Mouse (Mus musculus) cerebellum, postnatal 4 days (tissue): ENCODE measurements at regions not wholly inside any gene's neighbourhood (a gene's known extent, or its start where the extent isn't known, plus 50 kb on each side); places are given as distances from the start of the nearest gene placed in this dataset.
A peak's percentile ranks its signal among the peaks of the same experiment; 100 is the strongest.

Source experiments
- DNase-seq, 2 experiments: peaks; one replicate each; pipeline ENCODE4 v3.0.0; 2022; ENCODE audit warnings: low spot score in 2 of 2, mixed read lengths in 1 of 2

- no peak for DNase-seq
Measured at GRCm38 (mm10) chr14:98937933-98938332, 56.2 kb downstream of the Rpl36a-ps1 start.

GRCm38 (mm10) chr14:98937373-98937772, 56.7 kb downstream of the Rpl36a-ps1 start:
- no peak for DNase-seq

- DNase-seq: no peak
Measured at GRCm38 (mm10) chr14:98933371-98933916, 60.7 kb downstream of the Rpl36a-ps1 start.

- no peak for DNase-seq
Measured at GRCm38 (mm10) chr14:98929276-98929675, 64.8 kb downstream of the Rpl36a-ps1 start.

- no peak for DNase-seq
Measured at GRCm38 (mm10) chr14:98908234-98908633, 85.9 kb downstream of the Rpl36a-ps1 start.

- peak in 1 of 2 experiments; percentile 46 for DNase-seq
Measured at GRCm38 (mm10) chr14:98898876-98899275, 95.2 kb downstream of the Rpl36a-ps1 start.

GRCm38 (mm10) chr14:98897390-98897789, 96.7 kb downstream of the Rpl36a-ps1 start:
- no peak for DNase-seq

- DNase-seq: no peak
Measured at GRCm38 (mm10) chr14:98895933-98896332, 98.2 kb downstream of the Rpl36a-ps1 start.

GRCm38 (mm10) chr14:98892670-98893069, 101.4 kb downstream of the Rpl36a-ps1 start:
- DNase-seq: no peak

- DNase-seq: no peak
Measured at GRCm38 (mm10) chr14:98891252-98891947, 102.7 kb downstream of the Rpl36a-ps1 start.

- no peak for DNase-seq
Measured at GRCm38 (mm10) chr14:98887588-98887987, 106.5 kb downstream of the Rpl36a-ps1 start.

GRCm38 (mm10) chr14:98886982-98887381, 107.1 kb downstream of the Rpl36a-ps1 start:
- no peak for DNase-seq

- no peak for DNase-seq
Measured at GRCm38 (mm10) chr14:98882586-98882985, 111.5 kb downstream of the Rpl36a-ps1 start.

- DNase-seq: no peak
Measured at GRCm38 (mm10) chr14:98877956-98878355, 116.2 kb downstream of the Rpl36a-ps1 start.

GRCm38 (mm10) chr14:98873446-98873845, 120.7 kb downstream of the Rpl36a-ps1 start:
- no peak for DNase-seq

GRCm38 (mm10) chr14:98869888-98870287, 124.2 kb downstream of the Rpl36a-ps1 start:
- DNase-seq: no peak

- DNase-seq: no peak
Measured at GRCm38 (mm10) chr14:98866880-98867279, 127.2 kb downstream of the Rpl36a-ps1 start.

GRCm38 (mm10) chr14:98864001-98864400, 130.1 kb downstream of the Rpl36a-ps1 start:
- DNase-seq: no peak

- no peak for DNase-seq
Measured at GRCm38 (mm10) chr14:98863598-98863997, 130.5 kb downstream of the Rpl36a-ps1 start.

GRCm38 (mm10) chr14:98862095-98862735, 131.9 kb downstream of the Rpl36a-ps1 start:
- DNase-seq: peak in 1 of 2 experiments; percentile 16

GRCm38 (mm10) chr14:98858801-98859200, 135.3 kb downstream of the Rpl36a-ps1 start:
- no peak for DNase-seq

- DNase-seq: no peak
Measured at GRCm38 (mm10) chr14:98848500-98848899, 145.6 kb downstream of the Rpl36a-ps1 start.

GRCm38 (mm10) chr14:98844221-98844620, 149.9 kb downstream of the Rpl36a-ps1 start:
- no peak for DNase-seq
